ENCODE assay signal across 28 mouse cellular contexts in genomic region chr8:61056997-61057396, GRCm38 (mm10).
DNase-seq lines count a peak whose midpoint lies in the region; ATAC-seq and TF ChIP-seq lines count a peak whose summit lies in the region.
"Had no signal": no experiment of that assay in that cellular context is flagged by ENCODE, and none has a peak within 500 bp of the region (broad histone marks: within the 10 kb centered on the region; RNA-seq: fewer than 3 reads in every experiment).

No protein-coding gene starts in this region.

- H3K27ac ChIP-seq in hindbrain, embryonic 16.5 days (ENCODE audit: low read depth, low read length): no peak overlapping the region; the same call in 1 of the 2 replicates
- no peak overlapping the region for H3K27ac ChIP-seq in hindbrain, embryonic 10.5 days
- H3K27ac ChIP-seq in kidney, embryonic 16.5 days (ENCODE audit: low read length): 0 out of 2 replicates have a peak overlapping the region, but pooled peaks have one; percentile 50
- H3K27ac ChIP-seq in midbrain, embryonic 15.5 days: no peak overlapping the region
- H3K27ac ChIP-seq: hindbrain, embryonic 15.5 days; intestine, embryonic 15.5 days; layer of hippocampus, adult 2 months; liver, embryonic 14.5 days; neural tube, embryonic 12.5 days; stomach, embryonic 15.5 days had no signal

- TF ChIP-seq POLR2A in brain, embryonic 14.5 days (IDR thresholded peaks at IDR 0.05; ENCODE audit: borderline replicate concordance, extremely low read depth, insufficient read depth, insufficient read length, poor library complexity, severe bottlenecking): no peak

- H3K4me3 ChIP-seq in hindbrain, embryonic 16.5 days (ENCODE audit: low read length): no peak overlapping the region
- no peak overlapping the region for H3K4me3 ChIP-seq in hindbrain, embryonic 10.5 days
- no peak overlapping the region for H3K4me3 ChIP-seq in kidney, embryonic 16.5 days (ENCODE audit: low read length)
- H3K4me3 ChIP-seq in midbrain, embryonic 15.5 days: no peak overlapping the region
- H3K4me3 ChIP-seq: erythroblast, embryonic 14.5 days; hindbrain, embryonic 15.5 days; intestine, embryonic 15.5 days; layer of hippocampus, adult 2 months; neural tube, embryonic 12.5 days; stomach, embryonic 15.5 days had no signal

- H3K4me2 ChIP-seq in hindbrain, embryonic 16.5 days (ENCODE audit: low read length): no peak overlapping the region
- no peak overlapping the region for H3K4me2 ChIP-seq in kidney, embryonic 16.5 days (replicated peaks; ENCODE audit: low read depth, low read length)
- H3K4me2 ChIP-seq in midbrain, embryonic 15.5 days: no peak overlapping the region
- H3K4me2 ChIP-seq: hindbrain, embryonic 15.5 days; intestine, embryonic 15.5 days; neural tube, embryonic 12.5 days; stomach, embryonic 15.5 days had no signal

- no peak for TF ChIP-seq CTCF in brain, embryonic 14.5 days (IDR thresholded peaks at IDR 0.05; ENCODE audit: borderline replicate concordance, extremely low read depth, insufficient read depth, insufficient read length)

- no peaks in the 10 kb centered on the region for H3K9me3 ChIP-seq in hindbrain, embryonic 16.5 days (ENCODE audit: control insufficient read depth, low read length)
- H3K9me3 ChIP-seq in hindbrain, embryonic 10.5 days: no peaks in the 10 kb centered on the region
- no peaks in the 10 kb centered on the region for H3K9me3 ChIP-seq in kidney, embryonic 16.5 days (ENCODE audit: low read length)
- H3K9me3 ChIP-seq in midbrain, embryonic 15.5 days: no peaks in the 10 kb centered on the region
- H3K9me3 ChIP-seq: hindbrain, embryonic 15.5 days; intestine, embryonic 15.5 days; neural tube, embryonic 12.5 days; stomach, embryonic 15.5 days had no signal

- ATAC-seq in hindbrain, embryonic 16.5 days: peak; percentile 24; the same call in 1 of the 2 replicates
- peak; percentile 69; the same call in 1 of the 2 replicates for ATAC-seq in kidney, embryonic 16.5 days (ENCODE audit: low FRiP score, low TSS enrichment)
- ATAC-seq in midbrain, embryonic 15.5 days (replicated peaks): peak; percentile 58; the same call in 1 of the 2 replicates
- ATAC-seq: CD4-positive, CD25-positive, alpha-beta regulatory T cell, adult 4 months; intestine, embryonic 15.5 days had no signal

- H3K27me3 ChIP-seq in hindbrain, embryonic 16.5 days (replicated peaks; ENCODE audit: control insufficient read depth, insufficient read depth, low read length): no peaks in the 10 kb centered on the region
- H3K27me3 ChIP-seq in hindbrain, embryonic 10.5 days (ENCODE audit: insufficient read depth, poor library complexity, severe bottlenecking): no peaks in the 10 kb centered on the region
- no peaks in the 10 kb centered on the region for H3K27me3 ChIP-seq in kidney, embryonic 16.5 days (ENCODE audit: insufficient read depth, low read length)
- no peaks in the 10 kb centered on the region for H3K27me3 ChIP-seq in midbrain, embryonic 15.5 days (replicated peaks)
- H3K27me3 ChIP-seq: hindbrain, embryonic 15.5 days; intestine, embryonic 15.5 days; neural tube, embryonic 12.5 days; stomach, embryonic 15.5 days had no signal

- 55% methylated on average over 3 of the region's 3 CpGs for WGBS in hindbrain, embryonic 16.5 days
- 85% methylated on average over 3 of the region's 3 CpGs for WGBS in hindbrain, embryonic 10.5 days
- 44% methylated on average over 3 of the region's 3 CpGs for WGBS in kidney, embryonic 16.5 days
- WGBS in midbrain, embryonic 15.5 days: 59% methylated on average over 3 of the region's 3 CpGs

- H3K9ac ChIP-seq in hindbrain, embryonic 16.5 days (ENCODE audit: low read depth, low read length): no peak overlapping the region
- H3K9ac ChIP-seq in kidney, embryonic 16.5 days (replicated peaks; ENCODE audit: low read length): no peak overlapping the region
- H3K9ac ChIP-seq in midbrain, embryonic 15.5 days: no peak overlapping the region
- H3K9ac ChIP-seq: hindbrain, embryonic 15.5 days; intestine, embryonic 15.5 days; liver, embryonic 14.5 days; neural tube, embryonic 12.5 days; stomach, embryonic 15.5 days had no signal

- H3K4me1 ChIP-seq in hindbrain, embryonic 16.5 days (ENCODE audit: control insufficient read depth, insufficient read depth, low read depth, low read length): no peaks in the 10 kb centered on the region
- H3K4me1 ChIP-seq in hindbrain, embryonic 10.5 days (replicated peaks): no peaks in the 10 kb centered on the region
- no peaks in the 10 kb centered on the region for H3K4me1 ChIP-seq in kidney, embryonic 16.5 days (ENCODE audit: insufficient read depth, low read length)
- H3K4me1 ChIP-seq in midbrain, embryonic 15.5 days: 0 out of 2 replicates have a peak, but pooled peaks cover 3% of the 10 kb centered on the region
- H3K4me1 ChIP-seq: hindbrain, embryonic 15.5 days; intestine, embryonic 15.5 days; neural tube, embryonic 12.5 days; stomach, embryonic 15.5 days had no signal

- DNase-seq in hindbrain, embryonic 10.5 days (ENCODE audit: low spot score): no peak
- no peak for DNase-seq in kidney, adult 18-20 months
- DNase-seq in brain, embryonic 14.5 days (ENCODE audit: low read depth): peak; percentile 44
- no peak for DNase-seq in right cerebral cortex, postnatal 36 days (ENCODE audit: low spot score in 2 of 2)
- no peak for DNase-seq in adrenal gland, adult 8-10 months
- DNase-seq: adrenal gland, postnatal 36 days; cerebellum, adult 2 months; cerebellum, postnatal 14 days; gastrocnemius, postnatal 10 days; heart, postnatal 14 days; kidney, postnatal 25 days; layer of hippocampus, postnatal 36 days; left cerebral cortex, postnatal 4 days; liver; lung, adult 2 months; lung, postnatal 14 days; right cerebral cortex, postnatal 14 days had no signal

- no peaks in the 10 kb centered on the region; the same call in 1 of the 2 replicates for H3K36me3 ChIP-seq in hindbrain, embryonic 16.5 days (ENCODE audit: control insufficient read depth, insufficient read depth, low read length)
- peaks cover 7% of the 10 kb centered on the region for H3K36me3 ChIP-seq in hindbrain, embryonic 10.5 days
- no peaks in the 10 kb centered on the region; the same call in 1 of the 2 replicates for H3K36me3 ChIP-seq in kidney, embryonic 16.5 days (ENCODE audit: insufficient read depth, low read length)
- H3K36me3 ChIP-seq in midbrain, embryonic 15.5 days (replicated peaks): no peaks in the 10 kb centered on the region
- H3K36me3 ChIP-seq: intestine, embryonic 15.5 days; neural tube, embryonic 12.5 days; stomach, embryonic 15.5 days had no signal
